Comparison of ENCODE assay signal across 18 mouse cellular contexts in genomic region chr9:103813791-103814190, GRCm38 (mm10).
"Had no signal": no experiment of that assay in that cellular context is flagged by ENCODE, and none has a peak within 500 bp of the region (broad histone marks: within the 10 kb centered on the region; RNA-seq: fewer than 3 reads in every experiment).

No protein-coding gene starts in this region.

- H3K27ac ChIP-seq: kidney, embryonic 15.5 days; limb, embryonic 10.5 days; limb, embryonic 13.5 days; liver, embryonic 12.5 days; liver, embryonic 15.5 days; lung, embryonic 15.5 days; midbrain, embryonic 10.5 days; stomach, embryonic 15.5 days had no signal

- H3K4me3 ChIP-seq: kidney, embryonic 15.5 days; limb, embryonic 10.5 days; limb, embryonic 13.5 days; liver, embryonic 12.5 days; liver, embryonic 15.5 days; lung, embryonic 15.5 days; megakaryocyte, embryonic 14.5 days; midbrain, embryonic 10.5 days; stomach, embryonic 15.5 days had no signal

- DNase-seq: kidney, adult 8-10 months; kidney, postnatal 10 days; kidney, postnatal 36 days; liver; lung, adult 18-20 months; lung, postnatal 10 days; lung, postnatal 36 days; midbrain, embryonic 14.5 days; thymus, postnatal 36 days had no signal

- H3K36me3 ChIP-seq: kidney, embryonic 15.5 days; limb, embryonic 10.5 days; limb, embryonic 13.5 days; liver, embryonic 12.5 days; liver, embryonic 15.5 days; lung, embryonic 15.5 days; midbrain, embryonic 10.5 days; stomach, embryonic 15.5 days had no signal

- ATAC-seq: liver, embryonic 12.5 days had no signal

- H3K4me1 ChIP-seq: kidney, embryonic 15.5 days; limb, embryonic 10.5 days; limb, embryonic 13.5 days; liver, embryonic 12.5 days; liver, embryonic 15.5 days; lung, embryonic 15.5 days; megakaryocyte, embryonic 14.5 days; stomach, embryonic 15.5 days had no signal

- H3K4me2 ChIP-seq: kidney, embryonic 15.5 days; limb, embryonic 13.5 days; liver, embryonic 12.5 days; liver, embryonic 15.5 days; lung, embryonic 15.5 days; stomach, embryonic 15.5 days had no signal

- H3K9ac ChIP-seq: kidney, embryonic 15.5 days; limb, embryonic 13.5 days; liver, embryonic 12.5 days; liver, embryonic 15.5 days; lung, embryonic 15.5 days; stomach, embryonic 15.5 days had no signal

- H3K27me3 ChIP-seq: kidney, embryonic 15.5 days; limb, embryonic 13.5 days; liver, embryonic 12.5 days; liver, embryonic 15.5 days; lung, embryonic 15.5 days; megakaryocyte, embryonic 14.5 days; stomach, embryonic 15.5 days had no signal

- H3K9me3 ChIP-seq: kidney, embryonic 15.5 days; limb, embryonic 10.5 days; liver, embryonic 15.5 days; lung, embryonic 15.5 days; midbrain, embryonic 10.5 days; stomach, embryonic 15.5 days had no signal
